Mouse (Mus musculus): ENCODE results near the gene Kank2. TPM values are rescaled to one million over a fixed set of nuclear protein-coding genes. Genes with fewer than 3 reads are reported as not detected.

The Kank2 gene
- polyA plus RNA-seq, 1 experiment from 2014 or later = 16.7 TPM

- 87% methylated on average over 5 of the region's 5 CpGs for WGBS
- H3K36me3 ChIP-seq = no peaks in the 10 kb centered on the region; the same call in 1 of the 2 replicates
- no peak for ATAC-seq
Observed at GRCm38 (mm10) chr9:21811170-21811569, 12.6 kb upstream of the Kank2 start.

GRCm38 (mm10) chr9:21808561-21808960, 10.0 kb upstream of the Kank2 start:
- no peaks in the 10 kb centered on the region for H3K9me3 ChIP-seq
- WGBS = 70% methylated on average over 3 of the region's 3 CpGs
- H3K9ac ChIP-seq = no peak overlapping the region
- H3K4me2 ChIP-seq (replicated peaks) = no peak overlapping the region
- H3K4me1 ChIP-seq (replicated peaks) = peaks cover 7% of the 10 kb centered on the region
- H3K27ac ChIP-seq = no peak overlapping the region
- ATAC-seq = no peak
- no peak overlapping the region for H3K4me3 ChIP-seq (replicated peaks)
- H3K27me3 ChIP-seq (replicated peaks) = no peaks in the 10 kb centered on the region
- no peaks in the 10 kb centered on the region; the same call in 1 of the 2 replicates for H3K36me3 ChIP-seq

More at GRCm38 (mm10) chr9:21811170-21811569, 12.6 kb upstream of the Kank2 start:
- Histone ChIP-seq H3K9ac (no peak overlapping the region), H3K9me3 (no peaks in the 10 kb centered on the region), H3K4me3 (replicated peaks) (no peak overlapping the region), H3K27me3 (replicated peaks) (no peaks in the 10 kb centered on the region), H3K27ac (no peak overlapping the region), H3K4me2 (replicated peaks) (no peak overlapping the region), H3K4me1 (replicated peaks) (no peaks in the 10 kb centered on the region)

- Histone ChIP-seq H3K36me3 (no peaks in the 10 kb centered on the region), H3K4me1 (replicated peaks) (peaks cover 7% of the 10 kb centered on the region), H3K9me3 (no peaks in the 10 kb centered on the region), H3K9ac (no peak overlapping the region), H3K4me3 (replicated peaks) (no peak overlapping the region), H3K27ac (no peak overlapping the region), H3K27me3 (replicated peaks) (no peaks in the 10 kb centered on the region), H3K4me2 (replicated peaks) (no peak overlapping the region)
- 77% methylated on average over 11 of the region's 11 CpGs for WGBS
- no peak for ATAC-seq
Observed at GRCm38 (mm10) chr9:21806976-21807375, 8.4 kb upstream of the Kank2 start.

GRCm38 (mm10) chr9:21806363-21806762, 7.8 kb upstream of the Kank2 start:
- Histone ChIP-seq H3K4me1 (replicated peaks) (peaks cover 7% of the 10 kb centered on the region), H3K36me3 (peaks cover 3% of the 10 kb centered on the region; the same call in 1 of the 2 replicates), H3K27ac (no peak overlapping the region), H3K4me3 (replicated peaks) (no peak overlapping the region), H3K4me2 (replicated peaks) (no peak overlapping the region), H3K9ac (no peak overlapping the region), H3K9me3 (no peaks in the 10 kb centered on the region), H3K27me3 (replicated peaks) (no peaks in the 10 kb centered on the region)
- no peak for ATAC-seq
- WGBS = 63% methylated on average over 3 of the region's 3 CpGs

GRCm38 (mm10) chr9:21803986-21804644, 5.6 kb upstream of the Kank2 start:
- Histone ChIP-seq H3K9me3 (no peaks in the 10 kb centered on the region), H3K4me3 (replicated peaks) (no peak overlapping the region), H3K27me3 (replicated peaks) (no peaks in the 10 kb centered on the region), H3K4me1 (replicated peaks) (peaks cover 8% of the 10 kb centered on the region), H3K36me3 (peaks cover 7% of the 10 kb centered on the region; the same call in 1 of the 2 replicates), H3K9ac (peak overlapping the region; percentile 2; the same call in 1 of the 2 replicates), H3K27ac (peak overlapping the region; percentile 44), H3K4me2 (replicated peaks) (peak overlapping the region; percentile 17; the same call in 1 of the 2 replicates)
- 33% methylated on average over 13 of the region's 13 CpGs for WGBS
- peak; percentile 93 for ATAC-seq

GRCm38 (mm10) chr9:21801591-21801990, 3.0 kb upstream of the Kank2 start:
- H3K4me2 ChIP-seq (replicated peaks) = no peak overlapping the region
- H3K4me1 ChIP-seq (replicated peaks) = peaks cover 25% of the 10 kb centered on the region
- WGBS = 89% methylated on average over 7 of the region's 7 CpGs
- H3K27ac ChIP-seq = no peak overlapping the region
- H3K27me3 ChIP-seq (replicated peaks) = no peaks in the 10 kb centered on the region
- H3K36me3 ChIP-seq = peaks cover 7% of the 10 kb centered on the region; the same call in 1 of the 2 replicates
- no peak overlapping the region for H3K9ac ChIP-seq
- no peak for ATAC-seq
- no peak overlapping the region for H3K4me3 ChIP-seq (replicated peaks)
- no peaks in the 10 kb centered on the region for H3K9me3 ChIP-seq

- WGBS = 81% methylated on average over 7 of the region's 7 CpGs
- no peak overlapping the region for H3K9ac ChIP-seq
- no peak for ATAC-seq
Observed at GRCm38 (mm10) chr9:21801121-21801520, 2.6 kb upstream of the Kank2 start.

GRCm38 (mm10) chr9:21799010-21799350, 436 bp upstream of the Kank2 start:
- no peaks in the 10 kb centered on the region for H3K27me3 ChIP-seq (replicated peaks)
- peaks cover 29% of the 10 kb centered on the region for H3K4me1 ChIP-seq (replicated peaks)
- no peaks in the 10 kb centered on the region for H3K9me3 ChIP-seq
- peaks cover 20% of the 10 kb centered on the region for H3K36me3 ChIP-seq
- H3K9ac ChIP-seq = peak overlapping the region; percentile 80; the same call in 1 of the 2 replicates
- peak overlapping the region; percentile 78 for H3K4me2 ChIP-seq (replicated peaks)
- ATAC-seq = peak; percentile 10; the same call in 1 of the 2 replicates
- H3K27ac ChIP-seq = peak overlapping the region; percentile 94; the same call in 1 of the 2 replicates
- peak overlapping the region; percentile 70 for H3K4me3 ChIP-seq (replicated peaks)
- WGBS = 43% methylated on average over 3 of the region's 3 CpGs

More at GRCm38 (mm10) chr9:21801121-21801520, 2.6 kb upstream of the Kank2 start:
- Histone ChIP-seq H3K36me3 (peaks cover 7% of the 10 kb centered on the region; the same call in 1 of the 2 replicates), H3K27ac (no peak overlapping the region), H3K4me2 (replicated peaks) (no peak overlapping the region), H3K27me3 (replicated peaks) (no peaks in the 10 kb centered on the region), H3K4me1 (replicated peaks) (peaks cover 30% of the 10 kb centered on the region), H3K9me3 (no peaks in the 10 kb centered on the region), H3K4me3 (replicated peaks) (no peak overlapping the region)

- Histone ChIP-seq H3K36me3 (peaks cover 26% of the 10 kb centered on the region), H3K4me1 (replicated peaks) (peaks cover 30% of the 10 kb centered on the region), H3K9me3 (no peaks in the 10 kb centered on the region), H3K4me3 (replicated peaks) (peak overlapping the region; percentile 70), H3K9ac (peak overlapping the region; percentile 80), H3K4me2 (replicated peaks) (peak overlapping the region; percentile 78), H3K27me3 (replicated peaks) (no peaks in the 10 kb centered on the region), H3K27ac (peak overlapping the region; percentile 94)
- peak; percentile 79 for ATAC-seq
- 1% methylated on average over 26 of the region's 26 CpGs for WGBS
Observed at GRCm38 (mm10) chr9:21797921-21798344, 611 bp downstream of the Kank2 start.

- no peaks in the 10 kb centered on the region for H3K9me3 ChIP-seq
- no peaks in the 10 kb centered on the region for H3K27me3 ChIP-seq (replicated peaks)
- H3K4me1 ChIP-seq (replicated peaks) = peaks cover 40% of the 10 kb centered on the region
- peaks cover 26% of the 10 kb centered on the region for H3K36me3 ChIP-seq
- ATAC-seq = no peak
- peak overlapping the region; percentile 70 for H3K4me3 ChIP-seq (replicated peaks)
- H3K27ac ChIP-seq = peak overlapping the region; percentile 94
- WGBS = 55% methylated on average over 3 of the region's 3 CpGs
- peak overlapping the region; percentile 78 for H3K4me2 ChIP-seq (replicated peaks)
- peak overlapping the region; percentile 80; the same call in 1 of the 2 replicates for H3K9ac ChIP-seq
Observed at GRCm38 (mm10) chr9:21796919-21797318, 1.6 kb downstream of the Kank2 start.

- Histone ChIP-seq H3K36me3 (peaks cover 23% of the 10 kb centered on the region), H3K27me3 (replicated peaks) (no peaks in the 10 kb centered on the region), H3K9ac (peak overlapping the region; percentile 34), H3K9me3 (no peaks in the 10 kb centered on the region), H3K4me3 (replicated peaks) (peak overlapping the region; percentile 22), H3K27ac (peak overlapping the region; percentile 94), H3K4me1 (replicated peaks) (peaks cover 45% of the 10 kb centered on the region), H3K4me2 (replicated peaks) (peak overlapping the region; percentile 78)
- WGBS = 24% methylated on average over 3 of the region's 3 CpGs
- ATAC-seq = no peak
Observed at GRCm38 (mm10) chr9:21796259-21796658, 2.3 kb downstream of the Kank2 start.

- H3K36me3 ChIP-seq = peaks cover 19% of the 10 kb centered on the region
- no peaks in the 10 kb centered on the region for H3K27me3 ChIP-seq (replicated peaks)
- H3K27ac ChIP-seq = peak overlapping the region; percentile 94; the same call in 1 of the 2 replicates
- H3K9me3 ChIP-seq = no peaks in the 10 kb centered on the region
- no peak for ATAC-seq
- WGBS = 62% methylated on average over 5 of the region's 5 CpGs
- H3K4me3 ChIP-seq (replicated peaks) = peak overlapping the region; percentile 22; the same call in 1 of the 2 replicates
- H3K9ac ChIP-seq = peak overlapping the region; percentile 34
- peak overlapping the region; percentile 78 for H3K4me2 ChIP-seq (replicated peaks)
- H3K4me1 ChIP-seq (replicated peaks) = peaks cover 47% of the 10 kb centered on the region
Observed at GRCm38 (mm10) chr9:21795579-21795978, 3.0 kb downstream of the Kank2 start.
